Mouse (Mus musculus) testis, adult 2 months (tissue): ENCODE data around the gene Zfp345. TPM values are rescaled to one million over a fixed set of nuclear protein-coding genes. Genes with fewer than 3 reads are reported as not detected.
"Not testable (repeated sequence)": the region's sequence is repeated elsewhere in the genome, so short reads cannot be mapped to it uniquely, and the experiment has no call there.

Source experiments
- H3K27ac ChIP-seq: fragments of 200-500 bp; 2 replicates; pipeline ENCODE4 v1.5.1; 2012; ENCODE audit warnings: low read depth, low read length; ENCODE audit not compliant: control insufficient read depth, insufficient read depth
- H3K27me3 ChIP-seq: fragments of 200-500 bp; 2 replicates; pipeline ENCODE4 v1.6.1; 2012; ENCODE audit warnings: mild to moderate bottlenecking, low read length, moderate library complexity; ENCODE audit not compliant: control insufficient read depth, insufficient read depth
- H3K36me3 ChIP-seq: fragments of 200-500 bp; 2 replicates; pipeline ENCODE4 v1.6.1; 2012; ENCODE audit warnings: mild to moderate bottlenecking, low read length; ENCODE audit not compliant: control insufficient read depth, insufficient read depth
- H3K4me1 ChIP-seq: fragments of 200-500 bp; 2 replicates; pipeline ENCODE4 v1.6.1; 2012; ENCODE audit warnings: low read length; ENCODE audit not compliant: control insufficient read depth, insufficient read depth
- H3K4me3 ChIP-seq: fragments of 200-500 bp; 2 replicates; pipeline ENCODE4 v1.5.1; 2012; ENCODE audit warnings: low read depth, mild to moderate bottlenecking, low read length, moderate library complexity, mixed read lengths; ENCODE audit not compliant: control insufficient read depth
- CTCF ChIP-seq: fragments of 200-500 bp; IDR thresholded peaks from 2 replicates; pipeline ENCODE4 v1.5.1; 2012; ENCODE audit warnings: low read depth, mild to moderate bottlenecking, inconsistent platforms, low read length, moderate library complexity; ENCODE audit not compliant: control insufficient read depth, insufficient read depth, insufficient replicate concordance
- POLR2A ChIP-seq: fragments of 200-500 bp; IDR thresholded peaks from 2 replicates; pipeline ENCODE4 v1.6.1; 2012; ENCODE audit warnings: low read depth, mild to moderate bottlenecking, inconsistent platforms, low read length, moderate library complexity; ENCODE audit not compliant: control insufficient read depth
- polyA plus RNA-seq: library from polyadenylated mRNA; depleted of rRNA; stranded (reverse); fragments of >200 nt; gene quantifications from 2 replicates; pipeline ENCODE4 v1.2.3, GENCODE M21; 2012; rRNA removed

Zfp345 gene
- not detected in 2 replicates for polyA plus RNA-seq

- not testable (repeated sequence) for H3K4me1 ChIP-seq, H3K4me3 ChIP-seq, H3K27me3 ChIP-seq, H3K27ac ChIP-seq, H3K36me3 ChIP-seq
Measured at GRCm38 (mm10) chr2:150484939-150485778, at the start of gene Zfp345. Gene Zfp345 (minus strand): TSS chr2:150485091.

GRCm38 (mm10) chr2:150525703-150526207 is 40.9 kb upstream of the Zfp345 start:
- Histone ChIP-seq H3K4me1 (peaks cover 6% of the 10 kb centered on the region), H3K27ac (no peak overlapping the region), H3K4me3 (peak overlapping the region; percentile 3), H3K27me3 (no peaks in the 10 kb centered on the region), H3K36me3 (no peaks in the 10 kb centered on the region)
- no peak for TF ChIP-seq POLR2A
- no peak for TF ChIP-seq CTCF

- Histone ChIP-seq H3K27me3 (no peaks in the 10 kb centered on the region), H3K36me3 (no peaks in the 10 kb centered on the region), H3K27ac (no peak overlapping the region), H3K4me3 (no peak overlapping the region), H3K4me1 (no peaks in the 10 kb centered on the region)
- no peak for TF ChIP-seq POLR2A
- no peak for TF ChIP-seq CTCF
Measured at GRCm38 (mm10) chr2:150512837-150513236, 27.9 kb upstream of the Zfp345 start.

- H3K36me3 ChIP-seq, H3K27me3 ChIP-seq, H3K4me1 ChIP-seq, H3K27ac ChIP-seq: not testable (repeated sequence)
- H3K4me3 ChIP-seq, result peak overlapping the region; percentile 90
Measured at GRCm38 (mm10) chr2:150500124-150500973, 15.5 kb upstream of the Zfp345 start.

GRCm38 (mm10) chr2:150493031-150493430 is 8.1 kb upstream of the Zfp345 start:
- Histone ChIP-seq H3K27ac (no peak overlapping the region), H3K4me3 (no peak overlapping the region), H3K36me3 (no peaks in the 10 kb centered on the region), H3K4me1 (no peaks in the 10 kb centered on the region), H3K27me3 (no peaks in the 10 kb centered on the region)
- TF ChIP-seq CTCF, result no peak
- no peak for TF ChIP-seq POLR2A

- H3K27ac ChIP-seq, result not testable (repeated sequence)
Measured at GRCm38 (mm10) chr2:150451180-150451919, 33.5 kb downstream of the Zfp345 start, which contains the start of gene Zfp442. Gene Zfp442 (minus strand): TSS chr2:150451486.

GRCm38 (mm10) chr2:150439084-150439483 is 45.8 kb downstream of the Zfp345 start:
- not testable (repeated sequence) for H3K27ac ChIP-seq, H3K4me1 ChIP-seq, H3K27me3 ChIP-seq, H3K36me3 ChIP-seq, H3K4me3 ChIP-seq

More at GRCm38 (mm10) chr2:150451180-150451919, 33.5 kb downstream of the Zfp345 start, which contains the start of gene Zfp442:
- peak within 1 kb of the TSS; percentile 78 for H3K4me3 ChIP-seq
- not testable (repeated sequence) for H3K27me3 ChIP-seq, H3K4me1 ChIP-seq, H3K36me3 ChIP-seq

Other genes starting within 250 kb of the Zfp345 start
- 0.14 TPM in 1 of 2 replicates, not detected in the other for gene Gm21994, start 229.5 kb downstream of the Zfp345 start, polyA plus RNA-seq
- gene Gm14124, start 227.6 kb downstream of the Zfp345 start, polyA plus RNA-seq, result 0.04 and 0.07 TPM in 2 replicates
- gene Gm10130, start 161.4 kb downstream of the Zfp345 start, polyA plus RNA-seq, result not detected in 2 replicates
- 0.90 and 1.3 TPM in 2 replicates for gene 3300002I08Rik, start 122.3 kb downstream of the Zfp345 start, polyA plus RNA-seq
- 0.46 and 0.59 TPM in 2 replicates for gene Zfp442, start 33.6 kb downstream of the Zfp345 start, polyA plus RNA-seq
- 0.46 and 0.78 TPM in 2 replicates for gene Cst7, start 85.3 kb upstream of the Zfp345 start, polyA plus RNA-seq
- gene Apmap, start 123.5 kb upstream of the Zfp345 start, polyA plus RNA-seq, result 24.1 and 31.2 TPM in 2 replicates
- gene Acss1, start 183.4 kb upstream of the Zfp345 start, polyA plus RNA-seq, result 9.7 and 14.6 TPM in 2 replicates
- gene Vsx1, start 204.3 kb upstream of the Zfp345 start, polyA plus RNA-seq, result 0.02 TPM in 1 of 2 replicates, not detected in the other